Mouse (Mus musculus) frontal cortex, adult (tissue): Measurements from ENCODE around the gene Pacsin2.
"Not testable (repeated sequence)": the region's sequence is repeated elsewhere in the genome, so short reads cannot be mapped to it uniquely, and the experiment has no call there.

ENCODE experiments used
- ATAC-seq: cut with Nextera tagmentation; 2 replicates; pipeline ENCODE4 v1.9.2; 2017; ENCODE audit warnings: mild to moderate bottlenecking, moderate library complexity, mixed read lengths; ENCODE audit not compliant: low TSS enrichment

Gene Pacsin2

GRCm38 (mm10) chr15:83374076-83374475, 90.3 kb downstream of the Pacsin2 start:
- no peak for ATAC-seq

DNA sequence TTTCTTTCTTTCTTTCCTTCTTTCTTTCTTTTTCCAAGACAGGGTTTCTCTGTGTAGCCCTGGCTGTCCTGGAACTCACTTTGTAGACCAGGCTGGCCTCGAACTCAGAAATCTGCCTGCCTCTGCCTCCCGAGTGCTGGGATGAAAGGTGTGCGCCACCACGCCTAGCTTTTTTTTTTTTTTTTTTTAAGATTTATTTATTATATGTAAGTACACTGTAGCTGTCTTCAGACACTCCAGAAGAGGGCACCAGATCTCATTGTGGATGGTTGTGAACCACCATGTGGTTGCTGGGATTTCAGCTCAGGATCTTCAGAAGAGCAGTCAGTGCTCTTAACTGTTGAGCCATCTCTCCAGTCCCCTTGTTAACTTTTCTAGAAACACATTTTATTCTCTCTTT, 95.7 kb downstream of the Pacsin2 start:
- ATAC-seq, result not testable (repeated sequence)

GRCm38 (mm10) chr15:83368261-83368660, 96.1 kb downstream of the Pacsin2 start:
- ATAC-seq, result no peak

- peak; percentile 51 for ATAC-seq
Measured at GRCm38 (mm10) chr15:83366933-83367552, 97.4 kb downstream of the Pacsin2 start.

DNA sequence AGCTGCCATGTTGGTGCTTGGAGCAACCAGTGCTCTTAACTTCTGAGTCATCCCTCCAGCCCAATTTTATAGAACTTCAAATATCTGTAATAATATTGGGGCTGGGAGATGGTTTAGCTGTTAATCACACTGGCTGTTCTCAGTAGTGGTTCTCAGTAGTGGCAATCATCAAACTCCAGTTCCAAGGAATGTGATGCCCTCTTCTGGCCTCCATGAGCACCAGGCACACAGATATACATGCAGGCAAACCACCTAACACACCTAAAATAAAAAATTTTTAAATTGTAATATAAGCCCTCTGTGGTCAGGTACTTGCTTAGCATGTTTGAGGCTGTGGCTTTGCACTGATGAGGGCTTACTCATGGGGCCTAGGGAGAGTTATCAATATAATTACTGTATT, 98.7 kb downstream of the Pacsin2 start:
- ATAC-seq, result no peak

- ATAC-seq, result no peak
Measured at GRCm38 (mm10) chr15:83364194-83364593, 100.2 kb downstream of the Pacsin2 start.

DNA sequence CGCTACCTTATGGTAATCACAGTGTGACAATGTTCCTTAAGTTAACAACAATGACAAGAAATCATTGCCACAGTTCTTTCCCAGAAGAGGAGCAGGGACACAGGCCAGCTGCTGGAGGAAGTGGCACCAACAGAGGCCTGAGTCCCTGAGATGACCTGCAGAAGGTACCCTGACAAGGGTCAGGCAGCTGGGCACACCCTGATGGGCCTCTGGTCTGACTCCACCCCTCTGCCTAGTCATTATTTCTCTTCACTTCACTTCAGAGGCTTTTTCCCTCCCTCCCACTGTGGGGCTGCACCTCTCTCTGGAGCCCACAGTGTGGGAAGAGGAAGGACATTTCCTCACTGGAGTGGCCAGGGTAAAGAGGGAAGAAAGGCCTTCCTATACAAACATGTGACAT, 101.6 kb downstream of the Pacsin2 start:
- not testable (repeated sequence) for ATAC-seq

DNA sequence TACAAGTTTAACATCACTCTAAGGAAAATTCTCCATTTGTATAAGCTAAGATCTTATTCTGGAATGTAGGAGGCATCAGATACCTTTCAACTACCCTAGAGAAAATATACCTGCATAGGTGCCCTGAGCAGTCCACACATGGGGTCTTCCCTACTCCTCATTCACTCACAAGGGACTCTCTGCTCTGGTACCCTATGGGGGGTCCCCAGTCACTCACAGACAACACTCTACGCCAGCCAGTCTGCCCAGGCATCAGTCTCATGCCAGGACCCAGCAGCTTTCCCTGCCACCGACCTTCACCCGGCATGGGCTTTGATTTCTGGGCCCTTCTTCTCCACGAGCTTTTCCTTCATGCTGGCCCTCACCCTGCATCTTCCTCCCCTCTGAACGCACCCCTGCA, 103.5 kb downstream of the Pacsin2 start:
- ATAC-seq, result not testable (repeated sequence)

- ATAC-seq, result peak; percentile 69
Measured at GRCm38 (mm10) chr15:83360140-83360539, 104.3 kb downstream of the Pacsin2 start.

DNA sequence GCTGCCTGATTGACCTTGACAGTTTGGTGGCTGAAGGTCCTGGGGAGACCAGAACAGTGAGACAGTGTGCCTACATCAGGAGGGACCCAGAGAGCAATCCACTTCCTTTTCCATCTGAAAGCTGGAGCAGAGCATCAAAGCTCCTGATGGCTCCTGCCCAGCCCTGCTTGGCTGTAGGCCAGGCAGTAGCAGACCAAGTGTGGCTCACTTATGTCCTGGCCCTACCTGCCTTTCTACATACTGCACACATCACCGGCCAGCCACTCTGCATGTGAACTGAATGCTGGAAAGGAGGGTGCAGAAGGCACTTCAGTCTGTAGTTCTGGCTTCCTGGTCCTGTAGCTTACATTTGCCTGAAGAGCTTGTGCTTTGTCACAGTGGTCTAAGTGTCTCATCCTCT, 105.9 kb downstream of the Pacsin2 start:
- ATAC-seq, result no peak

DNA sequence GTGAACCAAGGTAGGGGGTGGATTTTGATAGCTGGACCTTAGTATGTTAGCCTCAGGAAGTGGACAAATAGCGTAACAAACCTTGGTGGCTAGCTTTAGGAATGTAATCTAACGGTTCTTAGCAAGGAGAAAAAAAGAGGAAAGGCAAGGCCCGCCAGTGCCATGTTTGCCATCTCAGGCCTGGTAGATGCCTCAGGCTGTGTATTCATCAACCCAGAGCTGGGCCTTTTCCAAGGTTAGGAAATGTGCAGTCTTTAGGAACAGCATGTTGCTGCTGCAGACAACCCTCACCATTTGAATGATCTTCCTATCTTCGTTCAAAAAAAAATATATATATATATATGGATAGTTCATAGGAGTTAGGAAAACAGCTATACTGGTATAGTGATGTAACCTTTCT, 112.9 kb downstream of the Pacsin2 start:
- ATAC-seq, result no peak

DNA sequence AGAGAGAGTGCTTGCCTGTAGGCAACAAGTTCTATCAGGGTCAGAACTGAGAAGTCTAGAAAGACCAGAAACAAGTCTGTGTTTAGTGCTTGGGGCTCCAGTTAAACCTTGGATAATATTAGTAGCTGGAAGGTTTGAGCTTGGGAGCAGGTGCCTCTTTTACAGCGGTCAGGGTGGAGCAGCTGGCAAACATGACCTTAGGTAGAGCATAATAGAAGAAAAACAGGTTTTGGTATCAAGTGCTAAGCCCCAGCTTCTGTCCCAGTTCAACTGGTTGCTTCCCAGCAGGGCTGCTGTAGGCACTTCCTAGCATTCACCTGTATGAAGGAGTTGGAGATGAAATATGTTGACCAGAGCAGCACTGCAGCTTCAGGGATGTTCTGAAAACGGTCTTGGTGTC, 113.5 kb downstream of the Pacsin2 start:
- no peak for ATAC-seq

DNA sequence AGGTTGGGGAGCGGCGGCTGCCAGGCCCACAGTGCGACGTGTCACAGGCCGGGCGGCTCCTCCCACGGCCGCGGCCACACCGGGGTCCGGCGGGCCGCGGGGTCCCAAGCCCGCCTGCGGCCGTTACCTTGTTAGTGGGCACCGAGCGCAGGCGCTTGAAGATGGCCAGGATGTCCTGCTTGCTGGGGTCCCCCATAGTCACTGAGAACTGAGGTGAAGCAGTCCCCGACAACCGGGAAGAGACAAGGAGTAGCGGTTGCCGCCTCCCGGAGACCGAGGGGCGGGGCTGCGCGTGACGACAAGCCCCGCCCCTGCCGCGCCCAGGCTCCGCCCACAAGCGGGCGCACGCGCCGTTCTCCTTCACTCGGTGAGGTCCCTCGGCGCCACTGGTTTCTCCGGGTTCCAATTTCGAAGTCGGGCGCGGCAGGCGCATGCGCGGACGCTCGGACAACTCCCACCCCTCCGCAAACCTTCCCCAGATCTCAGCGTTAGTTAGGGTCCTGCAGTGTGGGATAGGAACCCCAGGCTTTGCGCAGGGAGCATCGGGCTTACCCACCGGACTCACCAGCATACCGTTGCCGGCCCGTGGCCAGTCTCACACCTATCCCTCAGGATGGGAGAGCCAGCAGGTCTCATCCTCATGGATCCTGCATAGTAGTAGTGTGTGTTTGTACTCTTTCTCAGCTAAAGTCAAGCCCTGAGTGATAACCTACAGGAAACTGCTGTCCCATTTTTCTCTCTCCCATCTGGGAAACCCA, 114.3 kb downstream of the Pacsin2 start, which contains the start of gene Arfgap3:
Gene Arfgap3, minus strand, starts transcription at position 294 of the 758 bp plus-strand sequence.
- peak; percentile 86 for ATAC-seq

- ATAC-seq, result no peak
Measured at GRCm38 (mm10) chr15:83349225-83349953, 115.0 kb downstream of the Pacsin2 start.

DNA sequence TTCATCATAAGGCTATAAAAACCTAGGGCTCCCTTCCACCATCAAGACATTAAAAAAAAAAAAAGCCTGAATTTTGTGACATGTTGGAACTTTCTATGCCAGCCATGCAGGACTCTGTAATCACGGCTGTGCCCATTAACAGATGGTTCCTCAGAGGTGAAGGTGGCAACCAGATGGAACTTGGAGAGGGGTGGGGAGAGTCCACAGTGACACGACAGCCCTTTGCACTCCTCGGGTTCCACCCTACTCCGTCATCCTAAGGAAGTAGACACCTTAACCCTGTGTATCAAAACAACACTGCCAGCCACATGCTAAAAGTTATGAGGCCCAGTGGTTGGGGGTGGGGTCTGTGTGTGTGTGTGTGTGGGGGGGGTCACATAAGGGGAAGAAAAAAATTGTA, 115.7 kb downstream of the Pacsin2 start:
- ATAC-seq, result no peak

DNA sequence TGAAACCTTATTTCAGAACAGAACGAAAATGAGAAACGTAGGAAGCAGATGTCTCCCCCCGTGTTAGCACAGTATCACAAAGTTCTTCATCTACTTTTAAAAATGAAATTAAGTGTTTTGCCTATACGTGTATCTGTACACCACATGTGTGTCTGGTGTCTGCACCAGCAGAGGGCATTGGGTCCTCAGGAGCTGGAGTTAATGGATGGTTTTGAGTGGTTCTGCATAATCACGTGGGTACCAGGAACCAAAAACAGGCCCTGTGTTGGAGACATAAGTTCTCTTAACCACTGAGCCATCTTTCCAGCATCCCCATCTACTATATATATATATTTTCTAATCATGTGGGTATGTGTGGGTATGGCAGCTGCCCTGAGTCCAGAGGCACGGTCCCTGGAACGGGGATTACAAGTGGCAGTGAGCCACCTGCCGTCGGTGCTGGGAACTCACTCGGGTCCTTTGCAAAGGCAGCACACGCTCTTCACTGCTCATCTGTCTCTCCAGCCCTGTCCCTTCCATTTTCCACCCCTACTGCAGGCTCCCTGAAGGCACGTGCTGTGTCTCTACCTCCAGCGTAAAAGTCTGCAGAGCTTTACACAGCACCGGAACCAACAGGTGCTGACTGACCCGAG, 118.4 kb downstream of the Pacsin2 start:
- no peak for ATAC-seq

- peak; percentile 84 for ATAC-seq
Measured at GRCm38 (mm10) chr15:83344956-83345355, 119.5 kb downstream of the Pacsin2 start.

DNA sequence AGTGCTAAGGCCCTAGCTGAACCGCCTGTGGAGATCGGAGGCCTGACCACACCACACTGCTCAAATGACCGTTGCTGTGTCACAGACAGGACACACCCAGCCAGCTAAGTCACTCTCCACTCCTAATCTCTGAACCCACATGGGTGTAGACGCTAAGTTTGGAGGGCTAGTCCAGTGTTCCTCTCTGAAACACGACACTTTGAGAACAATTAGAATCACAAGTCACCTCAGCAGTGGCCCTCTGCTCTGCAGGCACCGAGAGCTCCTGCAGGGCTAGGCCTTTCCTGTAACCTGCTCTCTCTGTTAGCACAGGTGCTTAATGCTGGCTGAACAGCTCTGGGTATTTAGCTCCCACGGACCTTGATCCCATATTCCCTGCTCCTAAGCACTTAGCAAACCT, 120.2 kb downstream of the Pacsin2 start:
- ATAC-seq, result no peak

DNA sequence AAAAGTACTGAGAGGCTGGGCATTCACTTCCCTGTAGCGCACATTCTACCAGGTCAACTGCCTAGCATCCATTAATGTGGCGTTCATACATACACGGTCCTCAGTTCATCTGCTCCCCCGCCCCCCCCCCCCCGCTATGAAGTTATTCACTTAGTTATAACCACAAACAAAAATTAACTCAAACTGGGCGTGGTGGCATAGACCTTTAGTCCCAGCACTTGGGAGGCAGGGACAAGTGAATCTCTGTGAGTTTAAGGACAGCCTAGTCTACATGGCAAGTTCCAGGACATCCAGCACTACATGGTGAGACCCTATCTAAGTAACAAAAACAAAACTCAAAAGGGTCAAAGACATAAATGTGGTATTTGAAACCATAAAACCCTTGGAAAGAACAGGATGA, 125.5 kb downstream of the Pacsin2 start:
- ATAC-seq, result no peak

GRCm38 (mm10) chr15:83337903-83338870, 126.2 kb downstream of the Pacsin2 start:
- no peak for ATAC-seq

- no peak for ATAC-seq
Measured at GRCm38 (mm10) chr15:83332373-83332772, 132.0 kb downstream of the Pacsin2 start.
